Mouse (Mus musculus) stomach, embryonic 16.5 days (tissue): ENCODE measurements around the gene Carmil2. TPM values are rescaled to one million over a fixed set of nuclear protein-coding genes. Genes with fewer than 3 reads are reported as not detected.

Experiments
- ATAC-seq: fragments of 200-750 bp; cut with Nextera tagmentation; 2 replicates; pipeline ENCODE4 v1.8.0; 2017; ENCODE audit warnings: moderate number of reproducible peaks, moderate TSS enrichment; ENCODE audit not compliant: insufficient read depth, low FRiP score
- H3K27ac ChIP-seq: fragments of 300-500 bp; sonication (generic); 2 replicates; pipeline ENCODE4 v1.5.1; 2014; ENCODE audit warnings: low read length
- H3K27me3 ChIP-seq: fragments of 300-500 bp; sonication (generic); 2 replicates; pipeline ENCODE4 v1.6.1; 2014; ENCODE audit warnings: low read length, control low read depth, mixed read lengths; ENCODE audit not compliant: control insufficient read depth, insufficient read depth
- H3K36me3 ChIP-seq: fragments of 300-500 bp; sonication (generic); 2 replicates; pipeline ENCODE4 v1.6.1; 2014; ENCODE audit warnings: low read length; ENCODE audit not compliant: control insufficient read depth, insufficient read depth
- H3K4me1 ChIP-seq: fragments of 300-500 bp; sonication (generic); 2 replicates; pipeline ENCODE4 v1.6.1; 2014; ENCODE audit warnings: low read length, control low read depth, mixed read lengths; ENCODE audit not compliant: control insufficient read depth, insufficient read depth
- H3K4me2 ChIP-seq: fragments of 300-500 bp; sonication (generic); 2 replicates; pipeline ENCODE4 v1.6.1; 2014; ENCODE audit warnings: low read depth, low read length, mixed read lengths
- H3K4me3 ChIP-seq: fragments of 300-500 bp; sonication (generic); replicated peaks from 2 replicates; pipeline ENCODE4 v1.5.1; 2014; ENCODE audit warnings: mild to moderate bottlenecking, low read length
- H3K9ac ChIP-seq: fragments of 300-500 bp; sonication (generic); 2 replicates; pipeline ENCODE4 v1.6.1; 2014; ENCODE audit warnings: low read length
- H3K9me3 ChIP-seq: fragments of 300-500 bp; sonication (generic); replicated peaks from 2 replicates; pipeline ENCODE4 v1.6.1; 2016; ENCODE audit warnings: low read length, control low read depth; ENCODE audit not compliant: control insufficient read depth
- WGBS: fragments of 180-500 bp; shearing (Covaris S2); extraction: QIAGEN DNeasy Blood & Tissue Kit; methylation state at CpG from one replicate; pipeline ENCODE4 v1.1.7; 2014; 5-methylcytosine and 5-hydroxymethylcytosine counted together
- polyA plus RNA-seq: library from polyadenylated mRNA; unstranded; fragments of >200 nt; fragmentation: Nextera tagmentation; extraction: Ambion mirVana; gene quantifications from 2 replicates; pipeline ENCODE4 v1.2.1, GENCODE M21; 2015

The Carmil2 gene
- polyA plus RNA-seq, 1 experiment from 2014 or later: 0.74 TPM

- no peak for ATAC-seq
- H3K27ac ChIP-seq: no peak overlapping the region
- 91% methylated on average over 11 of the region's 11 CpGs for WGBS
- no peaks in the 10 kb centered on the region for H3K36me3 ChIP-seq
- no peaks in the 10 kb centered on the region; the same call in 1 of the 2 replicates for H3K27me3 ChIP-seq
- H3K4me2 ChIP-seq: no peak overlapping the region
- H3K9ac ChIP-seq: no peak overlapping the region
- H3K9me3 ChIP-seq: no peaks in the 10 kb centered on the region
- H3K4me3 ChIP-seq: no peak overlapping the region
- peaks cover 6% of the 10 kb centered on the region for H3K4me1 ChIP-seq
These were observed 6.5 kb downstream of the Carmil2 start for GRCm38 (mm10) chr8:105692449-105693182.

GRCm38 (mm10) chr8:105693648-105694047, 7.6 kb downstream of the Carmil2 start:
- WGBS: 3% methylated on average over 29 of the region's 30 CpGs
- Histone ChIP-seq H3K9me3 (no peaks in the 10 kb centered on the region), H3K4me3 (peak overlapping the region; percentile 50), H3K9ac (peak overlapping the region; percentile 58), H3K27ac (no peak overlapping the region), H3K4me2 (peak overlapping the region; percentile 85), H3K27me3 (no peaks in the 10 kb centered on the region; the same call in 1 of the 2 replicates), H3K36me3 (0 out of 2 replicates have a peak, but pooled peaks cover 6% of the 10 kb centered on the region), H3K4me1 (peaks cover 6% of the 10 kb centered on the region)
- ATAC-seq: peak; percentile 36; the same call in 1 of the 2 replicates

- Histone ChIP-seq H3K4me3 (peak overlapping the region; percentile 50), H3K4me2 (peak overlapping the region; percentile 85), H3K9ac (peak overlapping the region; percentile 58), H3K36me3 (0 out of 2 replicates have a peak, but pooled peaks cover 6% of the 10 kb centered on the region), H3K27ac (no peak overlapping the region), H3K27me3 (no peaks in the 10 kb centered on the region; the same call in 1 of the 2 replicates), H3K4me1 (peaks cover 6% of the 10 kb centered on the region), H3K9me3 (no peaks in the 10 kb centered on the region)
- WGBS: 14% methylated on average over 40 of the region's 40 CpGs
- peak; percentile 26; the same call in 1 of the 2 replicates for ATAC-seq
These were observed 8.2 kb downstream of the Carmil2 start for GRCm38 (mm10) chr8:105694051-105694799.

- peaks cover 9% of the 10 kb centered on the region for H3K4me1 ChIP-seq
- H3K36me3 ChIP-seq: 0 out of 2 replicates have a peak, but pooled peaks cover 6% of the 10 kb centered on the region
- H3K27ac ChIP-seq: no peak overlapping the region
- no peak for ATAC-seq
- H3K9me3 ChIP-seq: no peaks in the 10 kb centered on the region
- H3K4me2 ChIP-seq: no peak overlapping the region
- no peaks in the 10 kb centered on the region; the same call in 1 of the 2 replicates for H3K27me3 ChIP-seq
- WGBS: 80% methylated on average over 30 of the region's 30 CpGs
- no peak overlapping the region for H3K4me3 ChIP-seq
- no peak overlapping the region for H3K9ac ChIP-seq
These were observed 9.2 kb downstream of the Carmil2 start for GRCm38 (mm10) chr8:105695080-105695780.

- H3K4me3 ChIP-seq: no peak overlapping the region
- H3K4me1 ChIP-seq: peaks cover 17% of the 10 kb centered on the region
- H3K9ac ChIP-seq: no peak overlapping the region
- H3K4me2 ChIP-seq: no peak overlapping the region
- no peak for ATAC-seq
- no peaks in the 10 kb centered on the region; the same call in 1 of the 2 replicates for H3K27me3 ChIP-seq
- H3K36me3 ChIP-seq: 0 out of 2 replicates have a peak, but pooled peaks cover 6% of the 10 kb centered on the region
- WGBS: 88% methylated on average over 17 of the region's 17 CpGs
- H3K27ac ChIP-seq: no peak overlapping the region
- H3K9me3 ChIP-seq: no peaks in the 10 kb centered on the region
These were observed 11.2 kb downstream of the Carmil2 start for GRCm38 (mm10) chr8:105697196-105697780.

- Histone ChIP-seq H3K27me3 (no peaks in the 10 kb centered on the region; the same call in 1 of the 2 replicates), H3K4me1 (peaks cover 17% of the 10 kb centered on the region), H3K27ac (no peak overlapping the region), H3K4me3 (no peak overlapping the region), H3K4me2 (no peak overlapping the region), H3K9me3 (no peaks in the 10 kb centered on the region), H3K36me3 (0 out of 2 replicates have a peak, but pooled peaks cover 6% of the 10 kb centered on the region), H3K9ac (no peak overlapping the region)
- 90% methylated on average over 5 of the region's 5 CpGs for whole genome bisulfite sequencing
- ATAC-seq: no peak
These were observed 12.7 kb downstream of the Carmil2 start for GRCm38 (mm10) chr8:105698734-105699133.

GRCm38 (mm10) chr8:105699488-105700215, 13.6 kb downstream of the Carmil2 start:
- Histone ChIP-seq H3K4me3 (peak overlapping the region; percentile 85), H3K9me3 (no peaks in the 10 kb centered on the region), H3K4me2 (peak overlapping the region; percentile 89), H3K9ac (peak overlapping the region; percentile 80), H3K4me1 (peaks cover 12% of the 10 kb centered on the region), H3K27me3 (no peaks in the 10 kb centered on the region; the same call in 1 of the 2 replicates), H3K27ac (no peak overlapping the region), H3K36me3 (0 out of 2 replicates have a peak, but pooled peaks cover 6% of the 10 kb centered on the region)
- 87% methylated on average over 11 of the region's 11 CpGs for WGBS
- ATAC-seq: no peak

- H3K4me2 ChIP-seq: peak overlapping the region; percentile 89
- under 1% methylated on average over 21 of the region's 21 CpGs for WGBS
- H3K4me1 ChIP-seq: peaks cover 12% of the 10 kb centered on the region
- 0 out of 2 replicates have a peak, but pooled peaks cover 6% of the 10 kb centered on the region for H3K36me3 ChIP-seq
- no peaks in the 10 kb centered on the region for H3K9me3 ChIP-seq
- peak overlapping the region; percentile 85 for H3K4me3 ChIP-seq
- no peaks in the 10 kb centered on the region for H3K27me3 ChIP-seq
- peak overlapping the region; percentile 80 for H3K9ac ChIP-seq
- peak overlapping the region; percentile 97 for H3K27ac ChIP-seq
- peak; percentile 44 for ATAC-seq
These were observed 14.5 kb downstream of the Carmil2 start for GRCm38 (mm10) chr8:105700566-105700965.
